Mouse (Mus musculus) urinary bladder, postnatal 14 days (tissue): Measurements from ENCODE around the gene Dffb.

ENCODE experiments used
- DNase-seq: peaks from one replicate; pipeline ENCODE4 v3.0.0; 2021; ENCODE audit warnings: low spot score

The Dffb gene

DNA sequence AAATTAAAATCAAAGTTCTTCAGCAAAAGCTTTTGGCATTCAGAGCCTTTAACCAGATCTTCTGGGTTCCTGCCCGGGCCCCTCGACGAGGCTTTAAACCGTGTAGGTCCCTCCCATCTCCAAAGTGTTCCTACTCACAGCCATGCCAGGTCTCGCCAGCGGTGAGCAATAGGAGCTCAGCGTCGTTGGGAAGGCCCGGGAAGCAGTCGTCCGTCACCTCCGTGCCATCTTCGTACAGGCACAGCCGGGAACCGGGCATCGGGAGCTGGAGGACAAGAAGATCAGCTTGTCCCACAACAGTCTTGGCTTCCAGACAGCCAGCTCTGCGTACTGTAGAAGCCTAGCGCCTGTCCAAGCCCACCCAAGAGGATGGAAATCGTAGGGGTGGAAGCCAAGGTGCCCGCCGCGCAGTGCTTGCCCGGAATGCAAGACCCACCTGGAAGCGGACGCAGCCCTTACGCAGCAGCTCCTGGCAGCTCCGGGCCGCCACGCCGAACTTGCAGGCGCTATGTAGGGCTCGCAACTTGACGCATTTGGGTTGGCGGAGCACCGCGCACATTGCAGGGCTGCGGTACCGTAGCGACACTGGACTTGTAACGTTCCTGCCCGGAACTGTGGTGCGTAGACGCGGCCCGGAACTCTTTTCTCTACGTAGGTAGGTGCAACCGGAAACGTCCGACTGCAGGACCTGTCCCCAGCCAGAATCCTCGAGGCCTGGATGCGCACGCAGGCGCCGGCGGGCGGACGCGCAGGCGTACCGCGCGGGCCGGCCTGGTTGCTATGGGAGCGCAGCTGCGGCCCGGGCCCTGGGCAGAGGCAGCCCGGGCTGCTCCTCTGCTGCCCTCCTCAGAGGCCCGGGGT, at the start of gene Dffb, which contains the start of gene Cep104:
Gene Dffb (minus strand): TSS at position 696 of the 861 bp plus-strand sequence.
Gene Cep104 (plus strand): TSS at position 764 of the 861 bp plus-strand sequence.
- DNase-seq: peak; percentile 94

DNA sequence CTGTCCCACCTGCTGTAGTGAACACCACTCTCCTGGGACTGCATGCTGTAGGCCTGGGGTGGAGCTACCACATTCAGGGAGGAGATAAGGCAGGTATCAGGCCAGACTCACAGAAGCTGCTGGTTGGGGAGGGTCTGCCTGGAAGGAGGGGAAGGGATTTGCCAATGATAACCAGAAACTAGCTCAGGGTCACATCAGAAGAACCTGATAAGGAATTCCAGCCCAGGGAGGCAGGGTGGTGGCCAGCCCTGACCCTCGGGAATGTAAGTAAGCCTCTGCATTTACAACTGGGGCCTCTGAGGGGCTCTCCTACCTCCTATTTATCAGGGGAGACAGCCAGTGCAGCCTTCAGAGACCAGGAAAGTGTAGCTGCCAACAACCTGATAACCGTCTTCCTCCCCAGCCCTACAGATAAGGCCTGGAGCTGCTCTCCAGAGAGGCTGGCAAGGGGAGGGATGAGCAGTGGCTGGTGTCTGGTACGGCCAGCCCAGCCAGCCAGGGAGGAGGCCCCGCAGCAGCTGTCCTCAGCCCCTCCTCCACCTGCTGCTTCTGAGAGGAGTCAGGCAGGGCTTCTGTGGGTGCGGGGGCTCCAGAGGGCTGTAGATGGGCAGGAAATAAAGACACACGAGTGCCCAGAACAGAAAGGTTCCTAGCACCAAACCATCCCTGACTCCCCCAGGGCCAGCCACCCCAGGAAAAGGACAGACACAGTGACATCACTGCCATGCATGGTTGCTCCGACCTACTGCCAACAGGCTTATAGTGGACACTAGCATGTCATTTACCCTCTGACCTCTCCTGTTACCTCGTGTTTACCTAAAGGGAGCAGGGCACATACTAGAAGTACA, 49.1 kb upstream of the Dffb start:
- peak; percentile 37 for DNase-seq

DNA sequence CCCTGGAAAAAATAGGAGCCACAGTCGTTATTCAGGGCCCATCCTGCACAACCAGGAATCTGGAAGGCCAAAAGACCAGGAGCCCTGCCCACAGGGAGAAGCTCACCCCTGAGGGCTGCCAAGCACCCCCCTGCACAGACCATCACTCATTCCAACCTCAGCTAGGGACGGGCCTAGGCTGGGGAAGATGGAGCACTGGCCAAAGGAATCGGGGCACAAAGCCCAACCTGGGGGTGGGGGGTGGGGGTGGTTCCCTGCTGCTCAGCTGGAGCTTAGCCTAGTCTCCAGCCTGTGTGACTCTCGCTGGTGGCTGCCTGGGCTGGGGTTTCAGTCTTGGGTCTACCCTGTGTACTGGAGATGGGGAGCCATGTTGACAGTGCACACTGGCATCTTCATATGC, 47.9 kb upstream of the Dffb start:
- DNase-seq: no peak

DNA sequence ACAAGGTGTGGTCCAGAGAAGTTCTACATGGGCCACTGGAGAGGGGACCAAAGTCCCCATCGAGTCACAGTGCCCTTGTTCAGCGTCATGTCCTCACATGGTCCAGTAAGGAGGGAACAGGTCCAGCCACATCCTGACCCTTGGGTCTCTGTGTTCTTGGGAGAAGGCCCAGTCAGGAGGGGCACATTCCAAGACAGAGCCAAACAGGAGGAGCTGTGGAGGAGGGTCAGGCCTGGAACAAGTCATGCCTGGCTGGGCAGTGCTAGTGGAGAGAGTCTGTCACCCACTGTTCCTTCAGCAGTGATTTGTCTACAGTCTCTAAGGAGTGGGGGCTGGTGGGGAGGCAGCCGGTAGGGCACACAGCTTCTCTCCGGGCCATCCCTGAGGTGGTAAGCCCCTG, 47.5 kb upstream of the Dffb start:
- peak; percentile 61 for DNase-seq

DNA sequence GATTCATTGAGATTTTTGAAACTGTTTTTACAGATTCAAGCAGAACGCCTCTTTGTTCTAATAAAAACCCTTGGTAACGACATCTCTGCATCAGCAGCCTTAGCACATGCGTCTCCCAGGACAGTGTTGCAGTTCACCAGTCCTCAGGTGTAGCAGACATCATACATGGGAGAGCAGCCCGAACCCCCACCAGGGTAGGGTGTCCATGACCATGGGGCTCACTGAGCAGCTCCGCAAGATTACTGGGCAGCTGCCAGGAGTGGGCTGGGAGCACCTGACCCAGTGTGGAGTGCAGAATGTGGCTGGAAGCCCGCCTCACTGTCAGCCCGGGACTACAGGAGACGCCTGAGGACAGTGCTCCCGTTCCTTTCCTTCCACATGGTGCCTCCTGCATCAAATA, 46.5 kb upstream of the Dffb start:
- DNase-seq: no peak

DNA sequence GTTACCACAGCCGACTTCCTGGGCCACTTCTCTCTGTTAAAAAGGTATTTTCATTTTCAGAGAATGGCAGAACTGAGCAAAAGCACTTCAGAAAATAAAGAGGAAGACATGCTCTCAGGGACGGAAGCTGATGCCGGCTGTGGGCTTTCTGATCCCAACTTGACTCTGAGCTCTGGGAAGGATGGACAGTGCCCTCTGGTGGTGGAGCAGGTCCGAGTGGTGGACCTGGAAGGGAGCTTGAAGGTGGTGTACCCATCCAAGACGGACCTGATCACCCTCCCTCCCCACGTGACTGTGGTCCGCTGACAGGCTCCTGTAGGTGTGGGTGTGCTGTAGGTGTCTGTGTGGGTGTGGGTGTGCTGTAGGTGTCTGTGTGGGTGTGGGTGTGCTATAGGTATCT, 44.6 kb upstream of the Dffb start:
- DNase-seq: peak; percentile 53

DNA sequence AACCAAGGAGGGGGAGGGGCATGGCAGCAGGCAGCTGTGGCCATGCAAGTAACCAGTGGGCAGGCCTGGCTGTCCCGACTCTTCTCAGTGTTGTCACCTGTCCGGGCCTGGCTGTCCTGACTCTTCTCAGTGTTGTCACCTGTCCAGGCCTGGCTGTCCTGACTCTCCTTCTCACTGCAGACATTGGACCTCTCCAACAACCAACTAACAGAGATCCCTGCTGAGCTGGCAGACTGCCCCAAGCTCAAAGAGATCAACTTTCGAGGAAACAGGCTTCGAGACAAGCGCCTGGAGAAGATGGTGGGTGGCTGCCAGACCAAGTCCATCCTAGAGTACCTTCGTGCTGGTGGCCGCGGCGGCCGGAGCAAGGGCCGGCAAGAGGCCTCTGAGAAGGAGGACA, 40.5 kb upstream of the Dffb start:
- no peak for DNase-seq

DNA sequence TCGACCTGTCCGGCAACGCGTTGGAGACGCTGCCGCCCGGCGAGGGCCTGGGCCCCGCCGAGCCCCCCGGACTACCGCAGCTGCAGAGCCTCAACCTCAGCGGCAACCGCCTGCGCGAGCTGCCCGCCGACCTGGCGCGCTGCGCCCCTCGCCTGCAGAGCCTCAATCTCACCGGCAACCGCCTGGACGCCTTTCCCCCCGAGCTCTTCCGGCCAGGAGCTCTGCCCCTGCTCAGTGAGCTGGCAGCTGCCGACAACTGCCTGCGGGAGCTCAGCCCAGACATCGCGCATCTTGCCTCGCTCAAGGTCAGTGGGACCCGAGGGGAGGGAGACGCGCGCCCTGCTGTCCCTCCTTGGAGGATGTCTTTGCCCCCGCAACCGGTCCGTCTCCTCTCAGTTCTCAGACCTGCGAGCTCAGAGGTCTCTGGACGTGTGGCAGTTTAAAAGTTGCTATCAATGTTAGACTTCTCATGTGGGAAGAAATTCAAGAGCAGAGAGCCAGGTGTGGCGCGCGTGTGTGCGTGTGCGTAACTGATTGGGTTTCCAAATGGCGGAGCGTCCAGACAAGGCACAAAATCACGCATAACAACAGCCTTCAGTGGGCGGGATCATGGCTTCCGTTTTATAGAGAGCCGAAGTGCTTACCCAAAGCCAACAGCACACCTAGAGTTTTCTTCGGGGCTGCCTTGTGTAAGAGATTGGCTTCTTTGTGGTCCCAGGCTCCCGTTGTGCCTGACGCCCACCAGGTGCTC, 37.4 kb upstream of the Dffb start:
- no peak for DNase-seq

DNA sequence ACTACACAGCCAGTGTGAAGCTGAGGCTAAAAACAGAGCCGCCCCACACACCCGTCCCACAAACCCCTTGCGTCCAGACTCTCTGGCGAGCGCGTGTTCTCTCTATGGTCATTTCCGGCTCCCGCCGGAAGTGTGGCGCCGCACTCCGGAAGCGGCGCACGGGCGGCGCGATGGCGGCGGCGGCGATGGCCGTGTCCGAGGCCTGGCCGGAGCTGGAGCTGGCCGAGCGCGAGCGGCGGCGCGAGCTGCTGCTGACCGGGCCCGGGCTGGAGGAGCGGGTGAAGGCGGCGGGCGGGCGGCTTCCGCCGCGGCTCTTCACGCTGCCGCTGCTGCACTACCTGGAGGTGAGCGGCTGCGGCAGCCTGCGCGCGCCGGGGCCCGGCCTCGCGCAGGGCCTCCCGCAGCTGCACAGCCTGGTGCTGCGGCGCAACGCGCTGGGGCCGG, 36.7 kb upstream of the Dffb start, which contains the start of gene Lrrc47:
Gene Lrrc47 (plus strand): TSS at position 86 of the 444 bp plus-strand sequence.
- DNase-seq: peak; percentile 83

DNA sequence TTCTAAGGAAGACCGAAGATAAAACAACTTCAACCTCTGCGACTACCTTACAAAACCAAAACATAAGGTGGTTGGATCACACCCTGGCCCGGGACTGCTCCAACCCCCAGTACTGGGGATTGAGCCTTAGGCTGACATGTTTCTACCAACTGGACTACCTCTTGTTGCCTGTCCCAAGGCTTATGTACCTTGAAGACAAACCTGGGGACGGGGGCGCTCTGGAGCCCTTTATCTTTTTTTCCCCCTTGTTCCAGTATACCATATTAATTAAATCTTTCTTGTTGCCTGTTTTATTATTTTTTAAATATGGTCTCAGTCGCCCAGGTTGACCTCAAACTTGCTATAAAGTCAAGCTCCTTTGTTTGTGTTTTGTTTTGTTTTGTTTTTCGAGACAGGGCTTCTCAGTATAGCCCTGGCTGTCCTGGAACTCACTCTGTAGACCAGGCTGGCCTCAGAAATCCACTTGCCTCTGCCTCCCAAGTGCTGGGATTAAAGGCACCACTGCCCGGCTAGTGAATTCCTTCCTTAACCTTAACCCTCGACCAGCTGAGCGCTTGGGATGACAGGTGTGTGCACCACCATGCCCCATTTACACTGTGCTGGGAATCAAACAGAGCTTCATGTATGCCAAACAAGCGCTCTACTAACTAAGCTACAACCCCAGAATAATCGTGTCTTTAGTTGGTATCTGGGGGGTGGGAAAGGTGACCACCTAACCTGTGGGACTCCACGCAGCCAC, 36.1 kb upstream of the Dffb start:
- no peak for DNase-seq

DNA sequence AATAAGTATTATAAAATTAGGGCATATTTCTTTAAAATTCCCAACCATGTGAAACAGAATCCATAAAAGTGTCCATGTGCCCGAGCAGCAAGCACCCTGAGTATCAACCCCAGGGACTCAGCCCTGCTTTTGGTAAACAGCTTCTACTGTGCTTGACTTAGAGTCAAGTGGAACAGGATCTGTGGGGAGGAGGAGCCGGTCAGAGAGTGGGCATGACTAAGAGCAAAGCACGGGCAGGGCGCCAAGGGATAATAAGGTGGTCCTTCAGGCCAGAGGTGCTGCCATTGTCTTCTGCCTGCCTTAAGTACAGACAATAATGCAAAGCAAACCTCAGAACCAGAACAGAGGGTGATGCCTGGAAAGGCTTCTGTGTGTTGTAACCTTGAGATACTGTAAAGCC, 32.8 kb upstream of the Dffb start:
- DNase-seq: peak; percentile 39

DNA sequence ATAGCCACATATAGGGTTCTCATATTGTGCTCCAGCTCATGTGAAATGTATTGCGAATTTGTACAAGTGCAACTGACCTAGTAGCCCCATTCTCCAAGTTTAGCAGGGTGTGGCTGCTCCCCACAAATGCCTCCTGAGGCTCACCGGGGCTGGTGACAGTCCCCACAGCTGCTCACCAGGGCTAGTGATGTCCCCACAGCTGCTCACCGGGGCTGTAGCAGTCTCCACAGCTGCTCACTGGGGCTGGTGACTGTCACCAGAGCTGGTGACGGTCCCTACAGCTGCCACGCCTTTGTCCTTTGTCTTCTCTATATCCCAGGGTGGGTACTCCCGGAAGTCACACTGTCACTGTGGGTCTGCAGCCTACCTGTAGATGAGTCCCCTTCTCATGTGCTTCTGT, 31.3 kb upstream of the Dffb start:
- no peak for DNase-seq

DNA sequence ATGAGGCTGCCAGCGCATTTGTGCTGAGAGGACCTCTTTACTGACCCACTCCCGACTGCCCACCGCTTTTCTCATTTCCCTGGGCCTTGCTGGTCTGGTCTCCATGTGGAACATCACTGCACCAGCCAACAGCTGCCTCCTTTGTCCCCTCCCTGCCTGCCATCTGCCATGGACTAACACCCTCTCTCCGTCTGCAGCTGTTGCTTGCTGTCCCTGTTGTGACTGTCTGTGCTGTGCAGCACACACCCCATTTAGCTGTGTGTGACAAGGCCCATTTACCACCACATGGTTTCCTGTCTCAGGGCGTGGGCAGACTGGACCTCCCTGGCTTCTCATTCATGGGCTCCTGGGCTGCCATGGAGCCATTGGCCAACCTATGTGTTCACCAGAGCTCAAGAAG, 30.6 kb upstream of the Dffb start:
- DNase-seq: no peak

DNA sequence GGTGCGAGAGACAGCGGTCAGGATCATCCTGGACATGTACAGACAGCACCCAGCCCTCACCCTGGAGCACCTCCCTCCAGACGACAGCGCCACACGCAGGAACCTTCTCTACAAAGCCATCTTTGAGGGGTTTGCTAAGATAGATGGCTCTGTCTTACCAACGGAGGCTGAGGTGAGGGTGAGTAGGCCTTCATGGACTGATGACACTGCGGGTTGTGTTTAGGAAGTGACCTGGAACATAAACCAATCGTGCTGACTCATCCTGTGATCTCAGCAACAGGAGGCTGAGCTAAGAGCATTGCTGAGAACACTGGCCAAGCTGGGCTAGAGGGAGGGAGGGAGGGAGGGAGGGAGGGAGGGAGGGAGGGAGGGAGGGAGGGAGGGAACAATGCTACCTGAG, 18.6 kb upstream of the Dffb start:
- DNase-seq: no peak

DNA sequence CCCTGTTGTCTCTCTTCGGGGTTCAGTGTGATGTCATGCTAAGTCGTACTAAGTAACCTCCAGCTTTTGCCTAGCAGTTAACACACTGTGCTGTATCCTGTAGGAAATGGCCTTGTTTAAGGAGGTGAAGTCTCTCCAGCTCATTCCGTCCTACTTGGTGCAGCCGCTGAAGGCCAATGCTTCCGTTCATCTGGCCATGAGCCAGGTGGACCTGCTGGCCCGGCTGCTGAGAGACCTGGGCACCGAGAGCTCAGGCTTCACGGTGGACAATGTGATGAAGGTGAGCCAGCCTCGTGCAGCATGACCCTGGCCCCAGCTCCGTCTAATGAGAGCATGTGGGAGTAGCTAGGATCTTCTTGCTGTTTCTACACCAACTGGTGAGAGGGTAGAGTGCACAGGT, 17.8 kb upstream of the Dffb start:
- no peak for DNase-seq

DNA sequence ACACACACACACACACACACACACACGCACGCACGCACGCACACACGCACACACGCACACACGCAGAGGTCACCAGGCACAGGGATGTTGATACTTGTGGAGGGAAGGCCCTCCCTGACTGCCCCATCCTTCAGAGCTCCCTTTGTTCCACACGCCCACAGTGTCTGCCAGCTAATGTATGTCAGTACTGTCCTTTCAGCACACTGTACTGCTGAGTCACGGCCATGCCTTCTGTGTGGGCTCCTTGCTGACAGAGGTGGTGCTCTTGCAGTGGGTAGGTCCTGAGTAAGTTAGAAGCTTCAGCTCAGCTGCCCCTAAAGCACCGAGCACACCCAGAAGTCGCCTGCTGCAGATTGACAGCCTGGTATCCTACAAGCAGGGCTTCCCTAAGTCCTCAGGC, 5.5 kb upstream of the Dffb start:
- no peak for DNase-seq

DNA sequence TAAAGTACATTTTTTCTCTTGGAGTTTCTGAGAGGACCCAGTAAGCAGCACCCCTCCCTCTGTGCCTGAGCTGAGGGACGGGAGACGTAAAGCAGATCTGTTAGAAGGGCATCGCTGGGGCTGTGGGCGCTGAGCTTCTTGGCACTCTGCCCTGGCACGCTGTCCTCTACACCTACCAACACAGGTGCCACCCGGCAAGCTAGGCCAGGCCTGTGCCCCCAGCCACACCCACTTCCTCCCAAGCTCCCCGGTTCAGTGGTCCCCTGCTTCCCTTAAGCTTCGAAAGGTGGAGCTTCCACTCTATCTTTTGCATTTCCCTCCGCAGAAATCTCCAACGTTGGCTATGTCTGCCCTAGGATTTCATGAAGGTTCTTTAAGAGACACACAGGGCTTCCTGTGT, 4.3 kb upstream of the Dffb start:
- no peak for DNase-seq

DNA sequence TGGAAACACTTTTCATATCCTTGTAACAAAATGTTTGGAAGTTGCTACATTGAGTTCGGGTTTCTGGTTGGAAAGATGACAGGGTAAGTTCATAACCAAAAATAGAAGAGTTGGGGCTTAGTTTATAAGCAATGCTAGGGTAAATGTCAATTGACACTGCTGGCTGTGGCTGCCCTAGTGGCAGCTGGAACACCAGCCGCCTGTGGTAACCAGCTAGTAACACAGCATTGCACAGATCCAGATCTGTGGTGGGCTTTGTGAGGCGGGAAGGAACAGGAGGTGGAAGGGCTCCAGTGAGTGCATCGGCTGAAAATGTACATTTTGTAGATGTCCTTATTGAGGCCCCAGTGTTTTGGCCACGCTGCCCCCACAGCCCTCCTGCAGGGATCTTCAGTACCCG, 842 bp upstream of the Dffb start:
- DNase-seq: no peak

DNA sequence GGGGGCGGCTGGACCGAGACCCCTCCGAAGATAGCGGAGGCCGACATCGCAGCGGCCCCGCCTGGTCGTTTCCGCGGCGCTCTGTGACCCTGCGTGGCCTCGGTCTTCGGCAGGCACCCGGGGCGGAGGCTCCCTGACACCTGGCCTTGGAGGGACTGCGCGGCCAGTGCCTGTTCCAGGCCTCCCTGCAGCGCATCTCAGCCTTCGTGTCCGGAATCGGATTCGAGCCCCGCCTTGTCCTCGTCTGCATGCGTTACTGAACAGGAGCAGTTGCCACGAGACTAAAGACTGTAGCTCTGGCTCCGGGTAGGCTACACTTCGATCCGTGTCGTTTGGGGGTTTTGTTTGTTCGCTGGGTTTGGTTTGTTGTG, 351 bp upstream of the Dffb start:
- no peak for DNase-seq

DNA sequence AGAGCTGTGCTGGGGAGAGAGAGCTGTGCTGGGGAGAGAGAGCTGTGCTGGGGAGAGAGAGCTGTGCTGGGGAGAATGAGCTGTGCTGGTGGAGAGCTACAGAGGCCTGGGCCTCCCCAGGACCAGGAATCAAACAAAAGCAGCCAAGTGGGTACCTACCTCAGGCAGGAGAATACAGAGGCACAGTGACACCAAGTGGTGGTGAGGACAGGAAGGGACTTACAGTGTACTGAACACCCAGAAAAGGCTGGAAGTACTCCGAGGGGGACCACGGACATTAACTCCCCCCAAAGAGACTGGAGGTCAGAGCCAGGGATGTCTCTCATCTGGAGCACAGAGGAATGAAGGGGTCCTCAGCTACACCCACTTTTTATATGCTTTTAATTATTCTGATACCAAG, 6.9 kb downstream of the Dffb start:
- DNase-seq: no peak

DNA sequence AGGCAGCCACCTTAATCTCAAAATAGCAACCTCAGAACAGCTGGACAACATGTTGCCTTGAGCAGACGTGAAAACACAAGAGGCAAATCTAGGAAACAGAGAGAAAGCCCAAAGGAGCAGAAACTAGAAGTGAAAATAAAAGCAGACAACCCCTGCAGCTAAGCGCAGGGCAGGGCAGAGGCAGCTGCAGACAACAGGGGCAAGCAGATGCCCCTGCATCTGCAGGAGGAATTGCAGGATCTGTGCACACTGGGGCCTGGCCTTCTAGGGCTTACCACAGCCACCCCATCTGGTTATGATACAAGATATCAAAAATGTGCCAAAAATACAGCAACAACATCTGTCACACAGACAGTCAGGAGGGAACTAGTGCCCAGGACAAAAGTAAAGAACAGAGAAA, 7.4 kb downstream of the Dffb start:
- DNase-seq: no peak

DNA sequence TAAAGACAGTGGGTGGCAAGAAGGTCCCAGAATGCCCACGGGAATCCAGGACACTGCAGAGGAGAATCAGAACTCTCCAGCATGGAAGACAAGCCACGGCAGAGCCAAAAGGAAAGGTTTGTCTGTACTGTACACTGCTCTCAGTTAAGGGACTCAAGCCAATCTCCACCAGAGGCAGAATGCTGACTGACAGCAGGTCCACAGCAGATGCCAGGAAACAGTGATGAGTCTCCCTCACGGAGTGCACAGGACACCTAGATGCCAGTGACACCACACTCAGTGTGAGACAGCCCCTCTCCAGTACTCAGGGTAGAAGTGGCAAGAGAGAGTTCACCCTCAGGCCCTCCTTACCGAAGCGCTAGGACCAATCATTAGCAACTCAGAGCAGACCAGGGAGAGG, 8.3 kb downstream of the Dffb start:
- DNase-seq: no peak
